In genomic region chr5:76688643-76689042, GRCm38 (mm10) we compare ENCODE assay signal across 26 mouse cellular contexts. TPM values are rescaled to one million over a fixed set of nuclear protein-coding genes. Genes with fewer than 3 reads are reported as not detected.
DNase-seq lines count a peak whose midpoint lies in the region; ATAC-seq and TF ChIP-seq lines count a peak whose summit lies in the region.
"Had no signal": no experiment of that assay in that cellular context is flagged by ENCODE, and none has a peak within 500 bp of the region (broad histone marks: within the 10 kb centered on the region; RNA-seq: fewer than 3 reads in every experiment).

No protein-coding gene starts in this region.

- WGBS in midbrain, postnatal 0 days, result 74% methylated on average over 6 of the region's 6 CpGs
- WGBS in midbrain, embryonic 14.5 days, result 82% methylated on average over 6 of the region's 6 CpGs

- H3K4me1 ChIP-seq in midbrain, postnatal 0 days (ENCODE audit: insufficient read depth, low read length), result no peaks in the 10 kb centered on the region
- 0 out of 2 replicates have a peak, but pooled peaks cover 4% of the 10 kb centered on the region for H3K4me1 ChIP-seq in midbrain, embryonic 14.5 days (ENCODE audit: control insufficient read depth, insufficient read depth, low read length)
- H3K4me1 ChIP-seq: embryonic facial prominence, embryonic 15.5 days; heart, embryonic 10.5 days; heart, embryonic 15.5 days; lung, embryonic 15.5 days had no signal

- intact Hi-C loops in left cerebral cortex, postnatal 4 days (cut with DNase I), result no loop called here

- H3K27ac ChIP-seq in midbrain, postnatal 0 days (ENCODE audit: low read depth, low read length), result no peak overlapping the region
- no peak overlapping the region for H3K27ac ChIP-seq in midbrain, embryonic 14.5 days (replicated peaks; ENCODE audit: low read depth, low read length)
- H3K27ac ChIP-seq: embryonic facial prominence, embryonic 15.5 days; forebrain, embryonic 13.5 days; heart, embryonic 10.5 days; heart, embryonic 15.5 days; hindbrain, embryonic 13.5 days; layer of hippocampus, adult 2 months; left cerebral cortex, adult 2 months; lung, embryonic 15.5 days; midbrain, embryonic 12.5 days had no signal

- peak; percentile 68 to 79 for DNase-seq in cerebellum, postnatal 10 days
- no peak for DNase-seq in cerebellum, postnatal 36 days
- peak; percentile 50 for DNase-seq in left cerebral cortex, postnatal 4 days
- DNase-seq in left cerebral cortex, adult 8-10 months (ENCODE audit: low spot score in 2 of 2), result no peak
- peak; percentile 46 for DNase-seq in midbrain, postnatal 0 days (ENCODE audit: low spot score)
- no peak for DNase-seq in midbrain, embryonic 14.5 days
- no peak for DNase-seq in frontal cortex, postnatal 36 days (ENCODE audit: low spot score in 2 of 2)
- DNase-seq in layer of hippocampus, adult 18-20 months (ENCODE audit: low spot score in 2 of 2), result no peak
- DNase-seq: adrenal gland, adult 8-10 months; cerebellum, adult 8-10 months; gastrocnemius, postnatal 25 days; kidney, adult 11 months; kidney, postnatal 14 days; thymus, postnatal 4 days had no signal

- no peak for ATAC-seq in midbrain, postnatal 0 days (ENCODE audit: low FRiP score)
- no peak for ATAC-seq in midbrain, embryonic 14.5 days (ENCODE audit: low FRiP score, low TSS enrichment)
- ATAC-seq: forebrain, embryonic 13.5 days; inflammation-experienced regulatory T-cells, adult 6 months had no signal

- no peak overlapping the region for H3K9ac ChIP-seq in midbrain, postnatal 0 days (replicated peaks; ENCODE audit: low read length, poor library complexity, severe bottlenecking)
- H3K9ac ChIP-seq in midbrain, embryonic 14.5 days (replicated peaks; ENCODE audit: low read length), result no peak overlapping the region
- H3K9ac ChIP-seq: embryonic facial prominence, embryonic 15.5 days; forebrain, embryonic 13.5 days; heart, embryonic 15.5 days; hindbrain, embryonic 13.5 days; lung, embryonic 15.5 days; midbrain, embryonic 12.5 days had no signal

- H3K36me3 ChIP-seq in midbrain, postnatal 0 days (ENCODE audit: insufficient read depth, low read length), result no peaks in the 10 kb centered on the region
- no peaks in the 10 kb centered on the region for H3K36me3 ChIP-seq in midbrain, embryonic 14.5 days (ENCODE audit: control insufficient read depth, insufficient read depth, low read length)
- H3K36me3 ChIP-seq: embryonic facial prominence, embryonic 15.5 days; heart, embryonic 15.5 days; lung, embryonic 15.5 days had no signal

- no peak overlapping the region for H3K4me2 ChIP-seq in midbrain, postnatal 0 days (ENCODE audit: low read depth, low read length, poor library complexity, severe bottlenecking)
- no peak overlapping the region for H3K4me2 ChIP-seq in midbrain, embryonic 14.5 days (ENCODE audit: low read length)
- H3K4me2 ChIP-seq: embryonic facial prominence, embryonic 15.5 days; forebrain, embryonic 13.5 days; heart, embryonic 15.5 days; hindbrain, embryonic 13.5 days; lung, embryonic 15.5 days; midbrain, embryonic 12.5 days had no signal

- no peaks in the 10 kb centered on the region for H3K9me3 ChIP-seq in midbrain, postnatal 0 days (ENCODE audit: low read length)
- no peaks in the 10 kb centered on the region for H3K9me3 ChIP-seq in midbrain, embryonic 14.5 days (ENCODE audit: control insufficient read depth, low read length)
- H3K9me3 ChIP-seq: embryonic facial prominence, embryonic 15.5 days; forebrain, embryonic 13.5 days; heart, embryonic 10.5 days; heart, embryonic 15.5 days; hindbrain, embryonic 13.5 days; lung, embryonic 15.5 days; midbrain, embryonic 12.5 days had no signal

- TF ChIP-seq CTCF in midbrain, postnatal 0 days (IDR thresholded peaks at IDR 0.05), result no peak

- H3K4me3 ChIP-seq in midbrain, postnatal 0 days (ENCODE audit: low read depth, low read length), result no peak overlapping the region
- no peak overlapping the region for H3K4me3 ChIP-seq in midbrain, embryonic 14.5 days (replicated peaks; ENCODE audit: low read depth, low read length)
- H3K4me3 ChIP-seq: embryonic facial prominence, embryonic 15.5 days; forebrain, embryonic 13.5 days; heart, embryonic 10.5 days; heart, embryonic 15.5 days; hindbrain, embryonic 13.5 days; layer of hippocampus, adult 2 months; left cerebral cortex, adult 2 months; lung, embryonic 15.5 days; midbrain, embryonic 12.5 days had no signal

- H3K27me3 ChIP-seq in midbrain, postnatal 0 days (ENCODE audit: insufficient read depth, low read length), result no peaks in the 10 kb centered on the region
- no peaks in the 10 kb centered on the region for H3K27me3 ChIP-seq in midbrain, embryonic 14.5 days (ENCODE audit: control insufficient read depth, insufficient read depth, low read length)
- H3K27me3 ChIP-seq: CH12.LX; embryonic facial prominence, embryonic 15.5 days; forebrain, embryonic 13.5 days; heart, embryonic 15.5 days; hindbrain, embryonic 13.5 days; lung, embryonic 15.5 days; midbrain, embryonic 12.5 days had no signal

RNA-seq across cellular contexts. Expression of gene C530008M17Rik, which starts 32.3 kb away (rescaled TPM):
- total RNA-seq in left cerebral cortex, postnatal 4 days (2021), result 100 to 1,000 TPM; 282 to 293 TPM
- total RNA-seq in left cerebral cortex, adult 8-10 months (2022), result 10 to 100 TPM; 48.2 to 53.4 (median 51.1) TPM
- total RNA-seq in midbrain, postnatal 0 days (2014; rRNA removed), result 68.7 and 86.2 TPM in 2 replicates
- polyA plus RNA-seq in midbrain, postnatal 0 days (2015; fragmentation: Nextera tagmentation; extraction: Ambion mirVana), result 39.3 and 59.3 TPM in 2 replicates
- polyA plus RNA-seq in midbrain, embryonic 14.5 days (2014; fragmentation: Nextera tagmentation; extraction: Ambion mirVana), result 52.1 and 60.0 TPM in 2 replicates
- 10 to 100 TPM; 83.7 to 89.5 TPM for total RNA-seq in layer of hippocampus, adult 18-20 months (2021)
- total RNA-seq: monocyte, adult 5-6 weeks had no signal

Comparison
In these comparisons a context has a peak if more than half of its experiments do, and no peak if none do; other contexts are left out.
1. DNase-seq: peak in cerebellum, postnatal 10 days (2 of 2), left cerebral cortex, postnatal 4 days (single experiment) and midbrain, postnatal 0 days (single experiment); none in cerebellum, postnatal 36 days (0 of 2), left cerebral cortex, adult 8-10 months (0 of 2), midbrain, embryonic 14.5 days (single experiment), frontal cortex, postnatal 36 days (0 of 2) and layer of hippocampus, adult 18-20 months (0 of 2).